Mouse (Mus musculus) liver, adult (tissue): ENCODE data around the gene Chrd.

Experiments
- GATA4 ChIP-seq: IDR thresholded peaks from 2 replicates; pipeline ENCODE4 v1.6.1; 2014; ENCODE audit warnings: mild to moderate bottlenecking, low read length; ENCODE audit not compliant: insufficient replicate concordance

The Chrd gene

DNA sequence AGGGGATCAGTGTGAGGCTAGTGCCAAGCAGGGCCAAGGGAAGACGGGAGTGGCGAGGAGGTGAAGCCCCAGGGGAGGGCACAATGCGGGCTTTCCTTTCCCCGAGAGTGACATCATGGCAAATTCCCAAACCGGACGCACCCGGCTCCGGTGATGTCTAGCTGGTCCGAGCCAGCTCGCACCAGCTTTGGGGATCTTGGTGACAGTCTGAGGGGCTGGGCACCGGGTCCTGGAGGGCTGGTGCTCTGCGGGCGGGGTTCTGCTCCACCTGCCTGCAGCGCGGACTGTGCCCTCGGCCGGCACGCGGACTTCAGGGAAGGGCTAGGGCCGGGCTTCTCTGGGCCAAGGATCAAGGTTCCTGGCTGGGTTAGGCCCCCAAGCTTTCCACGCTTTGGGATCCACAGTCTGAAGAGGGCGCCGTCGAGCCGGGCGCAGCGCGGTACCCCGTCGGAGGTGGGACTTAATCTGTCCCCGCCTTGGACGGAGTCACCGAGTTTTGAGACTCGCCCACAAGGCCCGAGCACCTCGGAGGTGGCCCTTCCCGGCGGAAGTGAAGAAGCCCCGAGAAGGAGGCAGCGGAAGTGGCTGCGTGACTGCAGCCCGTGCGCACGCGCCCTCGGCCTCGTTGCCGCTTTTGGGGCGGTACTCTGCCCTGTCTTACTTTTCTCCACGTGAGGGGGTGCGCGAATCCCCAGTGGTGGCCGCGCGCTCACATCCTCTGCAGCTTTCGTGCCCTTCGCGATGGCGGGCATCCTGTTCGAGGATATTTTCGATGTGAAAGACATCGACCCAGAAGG, 15.5 kb upstream of the Chrd start, which contains the start of the genes Polr2h and Clcn2:
Gene Polr2h (plus strand): TSS at position 485 of the 797 bp plus-strand sequence.
Gene Clcn2 (minus strand): TSS at position 566 of the 797 bp plus-strand sequence.
- peak; percentile 25; the same call in 1 of the 2 replicates for TF ChIP-seq GATA4

DNA sequence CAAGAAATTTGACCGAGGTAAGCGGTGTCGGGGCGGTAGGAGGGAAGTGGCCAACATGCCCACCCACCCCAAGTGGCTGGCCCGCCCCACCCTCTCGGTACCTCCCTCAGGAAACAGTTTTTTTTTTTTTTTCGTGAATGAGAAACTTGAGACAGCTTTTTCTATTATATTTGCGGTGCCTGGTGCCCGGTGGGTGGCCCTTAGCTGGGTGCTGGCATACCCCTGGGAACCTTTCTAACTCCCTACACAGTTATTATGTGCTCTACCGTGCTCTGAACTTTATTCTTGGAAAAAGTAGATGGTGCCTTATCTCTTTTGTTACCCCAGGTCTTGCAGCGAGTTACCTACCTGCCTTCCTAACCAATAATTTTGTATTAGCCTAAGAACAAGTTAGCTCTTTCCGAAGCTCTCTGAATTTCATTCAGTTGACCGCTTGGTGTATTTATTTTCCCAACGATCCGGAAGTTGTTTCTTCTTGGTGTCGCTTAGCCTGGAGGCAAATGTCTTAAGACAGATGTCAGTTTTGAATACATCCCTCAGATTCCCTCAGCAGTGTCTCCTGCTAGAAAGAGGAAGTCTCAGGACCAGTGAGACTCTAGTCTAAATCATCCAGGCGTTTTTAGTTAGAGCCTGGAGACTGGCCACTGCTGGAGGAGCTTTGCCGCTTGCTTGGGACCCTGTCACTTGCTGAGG, 14.8 kb upstream of the Chrd start:
- TF ChIP-seq GATA4, result no peak

GRCm38 (mm10) chr16:20721808-20722207, 11.1 kb upstream of the Chrd start:
- TF ChIP-seq GATA4, result no peak

GRCm38 (mm10) chr16:20722736-20723135, 10.2 kb upstream of the Chrd start:
- TF ChIP-seq GATA4, result no peak

- TF ChIP-seq GATA4, result no peak
These were observed 9.7 kb upstream of the Chrd start for GRCm38 (mm10) chr16:20723247-20723646.

DNA sequence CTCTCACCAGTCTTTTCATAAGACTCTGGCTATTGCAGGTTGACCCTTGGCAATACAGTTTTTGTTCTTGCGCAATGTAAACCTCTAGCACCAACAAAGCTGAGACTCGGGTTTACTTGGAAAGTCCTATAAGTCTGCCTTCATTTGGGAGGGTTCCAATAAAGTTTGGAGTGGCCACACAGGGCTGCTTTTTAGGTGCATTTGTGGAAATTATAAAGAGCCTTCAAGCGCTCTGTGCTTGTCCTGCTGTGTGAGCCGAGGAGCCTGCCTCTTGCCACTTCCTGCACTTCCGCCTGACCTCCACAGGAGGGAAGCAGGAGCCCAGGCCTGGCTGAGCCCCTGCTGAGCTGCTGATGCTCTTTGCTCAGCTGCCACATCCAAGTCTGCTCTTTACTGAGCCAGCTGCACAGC, 8.6 kb upstream of the Chrd start:
- TF ChIP-seq GATA4, result no peak

GRCm38 (mm10) chr16:20725321-20725720, 7.6 kb upstream of the Chrd start:
- no peak for TF ChIP-seq GATA4

- no peak for TF ChIP-seq GATA4
These were observed 7.2 kb upstream of the Chrd start for GRCm38 (mm10) chr16:20725750-20726149.

GRCm38 (mm10) chr16:20726384-20726783, 6.5 kb upstream of the Chrd start:
- TF ChIP-seq GATA4, result no peak

DNA sequence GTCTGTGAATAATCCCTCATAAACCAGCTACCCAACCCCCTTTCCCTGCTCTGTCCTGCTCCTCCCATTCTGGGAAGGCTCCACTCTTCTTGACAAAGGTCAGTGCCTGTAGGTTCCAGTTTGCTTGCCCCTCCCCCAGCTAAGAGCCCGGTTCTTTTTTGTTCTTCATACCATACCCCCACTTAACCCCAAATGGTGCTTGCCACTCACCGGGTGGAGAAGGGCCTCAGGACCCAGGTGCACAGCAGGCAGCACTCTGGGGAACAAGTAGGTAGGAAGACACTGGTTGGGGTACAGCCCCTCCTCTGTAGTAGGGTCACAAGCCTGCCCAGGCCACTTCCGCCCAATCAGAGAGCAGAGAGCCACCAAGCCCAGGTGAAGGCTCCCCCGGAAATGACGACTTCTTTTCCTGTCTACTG, 2.6 kb upstream of the Chrd start:
- TF ChIP-seq GATA4, result no peak

DNA sequence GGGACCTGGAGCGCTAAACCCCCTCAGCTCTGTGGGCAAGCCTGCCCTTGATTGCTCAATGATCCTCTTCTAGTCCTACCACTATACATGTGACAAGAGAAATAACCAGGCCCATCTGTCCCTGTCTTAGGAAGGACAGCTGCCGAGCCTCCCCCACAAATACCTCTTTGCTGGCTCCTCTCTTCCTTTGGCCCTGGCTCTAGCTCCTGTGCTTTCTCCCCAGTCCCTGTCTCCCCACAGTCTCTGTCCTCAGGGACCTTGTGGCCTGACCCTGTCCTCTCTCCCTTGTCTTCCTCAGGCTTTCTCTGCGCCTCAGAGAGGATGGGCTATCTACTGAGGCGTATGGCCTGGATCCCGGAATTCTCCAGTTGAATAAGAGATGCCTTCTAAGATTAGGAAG, 1.2 kb upstream of the Chrd start:
- no peak for TF ChIP-seq GATA4

DNA sequence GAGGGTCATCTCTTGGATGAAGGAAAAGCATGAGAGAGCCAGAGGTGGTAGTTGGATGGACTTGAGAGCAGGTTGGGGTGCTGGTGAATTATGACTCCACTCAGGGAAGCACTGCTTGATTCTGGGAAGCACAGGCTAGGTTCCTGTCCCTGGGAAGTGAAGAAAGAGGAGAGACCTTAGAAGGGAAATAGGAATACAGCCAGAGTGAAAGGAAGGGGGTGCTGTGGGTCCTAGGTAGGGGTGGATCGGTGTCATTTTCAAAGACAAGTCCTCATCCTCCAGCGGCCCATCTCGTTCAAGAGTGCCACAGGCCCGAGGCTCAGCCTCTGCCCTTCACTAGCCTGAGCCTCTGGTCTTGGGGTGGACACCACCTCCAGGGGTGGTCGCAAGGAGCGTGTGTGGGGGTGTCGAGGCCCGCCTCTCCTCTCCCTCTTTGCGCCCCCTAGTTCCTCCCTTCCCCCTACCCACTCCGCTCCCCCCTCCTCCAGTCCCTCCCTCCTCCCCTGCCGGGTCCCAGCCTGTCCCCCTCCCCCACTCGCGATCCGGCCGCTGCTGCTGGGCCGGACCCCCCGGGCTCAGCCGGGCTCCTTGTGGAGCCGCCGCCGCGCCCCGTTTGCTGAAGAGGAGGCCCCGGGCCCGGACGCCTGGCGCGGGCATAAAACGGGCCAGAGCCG, 539 bp upstream of the Chrd start:
- no peak for TF ChIP-seq GATA4

DNA sequence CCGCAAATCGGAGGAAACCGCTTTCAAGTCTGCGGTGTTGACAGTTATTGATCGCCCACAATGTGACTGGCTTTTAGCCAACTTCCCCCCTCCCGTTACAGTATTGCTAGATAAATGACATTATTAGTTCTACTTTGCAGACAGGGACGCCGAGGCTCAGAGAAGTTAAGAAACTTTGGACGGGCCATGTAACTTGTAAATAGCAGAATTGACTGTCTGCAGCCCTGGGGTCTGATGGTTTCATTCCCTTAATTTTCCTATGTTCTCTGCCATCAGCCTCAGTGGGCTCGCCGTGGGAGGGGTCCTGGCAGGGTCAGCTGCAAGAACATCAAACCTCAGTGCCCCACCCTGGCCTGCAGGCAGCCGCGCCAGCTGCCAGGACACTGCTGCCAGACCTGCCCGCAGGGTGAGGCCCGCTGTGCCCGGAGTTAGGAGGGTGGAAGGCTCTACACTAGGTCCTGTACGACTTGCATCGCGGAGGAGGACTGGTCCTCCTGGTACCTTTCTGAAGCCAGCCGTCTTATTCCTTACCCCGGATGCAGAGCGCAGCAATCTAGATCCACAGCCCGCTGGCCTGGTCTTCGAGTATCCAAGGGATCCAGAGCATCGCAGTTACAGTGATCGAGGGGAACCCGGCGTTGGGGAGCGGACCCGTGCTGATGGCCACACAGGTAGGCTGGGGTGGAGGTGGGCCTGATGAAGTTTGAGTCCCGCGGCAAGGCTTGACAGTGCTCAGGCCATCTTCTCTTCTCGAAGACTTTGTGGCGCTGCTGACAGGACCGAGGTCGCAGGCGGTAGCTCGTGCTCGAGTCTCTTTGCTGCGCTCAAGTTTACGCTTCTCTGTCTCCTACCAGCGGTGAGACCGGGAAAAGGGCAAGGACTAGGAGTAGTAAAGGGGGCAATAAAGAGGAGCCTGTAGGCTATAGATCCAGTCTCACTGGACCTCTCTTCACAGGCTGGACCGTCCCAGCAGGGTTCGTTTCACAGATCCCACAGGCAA, 1.1 kb downstream of the Chrd start, which contains the start of gene Thpo:
Gene Thpo (minus strand): TSS at position 781 of the 1,000 bp plus-strand sequence.
- no peak for TF ChIP-seq GATA4

- TF ChIP-seq GATA4, result no peak
These were observed 2.7 kb downstream of the Chrd start for GRCm38 (mm10) chr16:20735651-20736050.
